Mouse (Mus musculus) heart, adult 11 months (tissue): ENCODE measurements around the gene Kctd19.

Experiments used
- DNase-seq: peaks from one replicate; pipeline ENCODE4 v3.0.0; 2022

The Kctd19 gene

GRCm38 (mm10) chr8:105413391-105413790 is at the start of gene Kctd19, which contains the start of gene Lrrc36:
Gene Kctd19, minus strand, starts transcription at chr8:105413502.
Gene Lrrc36, plus strand, starts transcription at chr8:105413571.
- DNase-seq: peak; percentile 97

- peak; percentile 71 for DNase-seq
Observed at GRCm38 (mm10) chr8:105461085-105461803, 47.9 kb upstream of the Kctd19 start.

GRCm38 (mm10) chr8:105455218-105455617 is 41.9 kb upstream of the Kctd19 start:
- peak; percentile 92 for DNase-seq

GRCm38 (mm10) chr8:105454088-105454487 is 40.8 kb upstream of the Kctd19 start:
- peak; percentile 90 for DNase-seq

DNA sequence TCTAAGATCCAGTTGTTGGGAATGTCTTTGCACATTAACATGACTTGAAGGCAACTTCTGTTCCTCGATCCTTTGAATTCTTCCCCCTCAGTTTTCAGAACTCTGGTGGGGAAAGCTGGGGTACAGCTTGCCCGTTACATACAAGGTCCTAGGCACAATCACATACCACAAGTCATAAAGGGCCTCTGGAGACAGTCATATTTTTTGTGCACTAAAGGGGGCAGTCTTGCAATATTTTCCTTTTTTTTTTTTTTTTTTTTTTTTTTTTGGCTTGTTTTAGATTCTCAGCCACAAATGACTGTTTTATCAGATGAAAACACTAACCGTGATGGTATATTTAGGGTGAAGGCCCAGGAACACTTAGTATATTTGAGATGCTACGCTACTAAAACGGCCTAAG is 40.0 kb upstream of the Kctd19 start:
- DNase-seq: peak; percentile 88

- DNase-seq: peak; percentile 95
Observed at GRCm38 (mm10) chr8:105451903-105452603, 38.8 kb upstream of the Kctd19 start.

GRCm38 (mm10) chr8:105450977-105451376 is 37.7 kb upstream of the Kctd19 start:
- peak; percentile 23 for DNase-seq

GRCm38 (mm10) chr8:105448596-105448995 is 35.3 kb upstream of the Kctd19 start:
- peak; percentile 56 for DNase-seq

DNA sequence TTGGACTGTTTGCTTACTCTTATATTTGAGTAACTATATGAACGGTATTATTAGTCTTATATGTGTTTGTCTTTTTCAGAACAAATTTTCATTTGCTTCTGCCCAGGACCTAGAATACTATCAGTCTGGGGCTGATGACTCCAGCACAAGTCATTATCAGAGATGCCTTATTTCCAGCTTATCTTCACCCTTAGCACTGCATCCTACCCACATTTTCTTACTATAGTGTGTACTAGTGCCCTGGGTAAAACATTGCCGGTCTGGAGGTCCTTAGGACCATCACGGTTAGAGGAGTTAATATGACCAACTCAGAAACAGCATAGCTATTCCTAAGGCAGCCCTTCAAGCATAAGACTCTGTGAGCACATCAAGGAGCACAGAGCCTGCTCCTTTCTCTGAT is 34.9 kb upstream of the Kctd19 start:
- no peak for DNase-seq

DNA sequence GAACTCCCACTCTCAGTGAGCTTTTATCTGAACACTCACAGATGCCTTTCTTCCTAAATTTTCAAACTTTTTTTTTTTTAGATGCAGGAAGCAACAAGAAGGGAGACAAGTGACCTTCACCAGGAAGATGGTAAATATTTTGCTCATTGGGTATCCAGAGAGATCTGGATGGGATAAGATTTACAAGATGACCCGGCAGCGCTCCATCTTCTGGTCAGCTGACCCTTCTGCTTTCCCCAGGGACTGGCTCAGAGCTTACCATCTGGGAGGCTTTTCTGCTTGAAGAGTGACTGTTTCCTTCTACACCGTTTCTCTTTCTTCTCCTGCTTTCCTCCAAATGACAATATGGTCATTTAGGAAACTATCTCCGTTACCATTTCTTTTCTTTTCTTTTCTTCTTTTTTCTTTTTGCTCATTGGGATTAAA is 32.8 kb upstream of the Kctd19 start:
- DNase-seq: no peak

DNA sequence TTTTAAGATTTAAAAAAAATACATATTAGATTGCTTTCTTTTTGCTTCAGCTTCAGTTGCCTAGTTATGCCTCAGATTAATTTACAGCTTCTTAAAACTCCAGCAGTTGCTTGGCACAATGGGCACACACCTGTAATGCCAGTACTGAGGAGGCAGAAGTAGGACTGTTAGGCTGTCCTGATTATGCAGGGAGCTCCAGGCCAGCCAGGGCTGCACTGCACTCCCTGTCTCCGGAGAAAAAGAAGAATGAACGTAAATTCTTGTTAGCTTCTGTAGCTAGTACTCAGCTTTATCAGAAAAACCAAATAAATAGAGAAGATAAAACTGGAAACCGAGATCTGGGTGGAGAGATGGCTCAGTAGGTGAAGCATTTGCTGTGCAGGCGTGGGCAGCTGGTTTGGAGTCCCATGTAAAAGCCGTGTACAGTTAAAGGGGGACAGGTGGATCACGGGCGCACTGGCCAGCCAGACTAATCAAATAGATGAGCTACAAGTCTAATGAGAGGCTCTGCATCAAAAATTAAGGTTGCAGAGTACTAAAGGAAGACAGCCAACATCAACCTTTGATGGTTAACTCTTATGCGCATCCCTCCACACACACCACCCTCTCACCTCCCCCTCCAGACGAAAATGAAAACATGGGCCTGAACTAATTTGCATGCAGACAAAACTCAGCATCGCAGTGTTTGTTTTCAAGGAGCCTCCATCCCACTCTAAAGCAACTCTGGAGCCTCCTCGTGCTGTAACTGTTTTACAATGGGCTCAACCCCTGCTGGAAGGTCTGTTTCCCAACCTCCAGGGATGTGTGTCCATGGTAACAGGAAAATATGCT is 32.2 kb upstream of the Kctd19 start:
- peak; percentile 95 for DNase-seq

DNA sequence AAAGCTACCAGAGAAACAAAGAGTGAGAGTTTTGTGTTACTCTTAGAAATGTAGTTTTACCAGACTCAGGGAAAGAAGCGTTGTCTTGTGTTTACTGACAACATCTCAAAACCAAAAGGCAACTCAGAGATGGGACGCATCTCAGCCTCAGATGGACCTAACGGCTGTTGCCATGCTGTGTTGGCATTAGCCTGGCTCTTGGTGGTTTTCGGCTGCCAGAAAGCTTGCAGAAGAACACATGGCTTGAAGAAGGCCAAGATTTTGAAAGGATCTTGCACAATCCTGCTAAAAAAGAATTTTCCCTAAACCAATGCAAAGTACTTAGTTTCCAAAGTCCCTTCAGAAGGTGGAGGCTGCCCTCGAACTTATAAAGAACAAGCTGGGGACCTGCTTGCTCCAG is 29.4 kb upstream of the Kctd19 start:
- DNase-seq: peak; percentile 58

DNA sequence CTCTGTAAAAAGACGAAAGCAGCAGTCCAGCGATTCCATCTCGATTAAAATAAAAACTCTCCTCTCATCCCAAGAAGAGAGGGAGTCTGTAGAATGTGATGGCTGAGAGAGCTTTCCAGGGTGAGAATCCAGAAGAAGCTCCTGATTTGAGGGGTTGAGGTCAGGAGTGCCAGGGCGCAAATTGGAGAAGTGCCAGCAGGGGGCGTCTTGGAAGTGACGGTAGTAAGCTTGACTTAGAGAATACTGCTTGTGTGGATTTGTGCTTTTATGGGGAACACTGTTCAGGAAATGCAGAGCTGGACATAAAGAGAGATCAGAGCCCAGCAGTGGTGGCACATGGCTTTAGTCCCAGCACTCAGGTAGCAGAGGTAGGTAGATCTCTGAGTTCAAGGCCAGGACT is 28.1 kb upstream of the Kctd19 start:
- peak; percentile 82 for DNase-seq

DNA sequence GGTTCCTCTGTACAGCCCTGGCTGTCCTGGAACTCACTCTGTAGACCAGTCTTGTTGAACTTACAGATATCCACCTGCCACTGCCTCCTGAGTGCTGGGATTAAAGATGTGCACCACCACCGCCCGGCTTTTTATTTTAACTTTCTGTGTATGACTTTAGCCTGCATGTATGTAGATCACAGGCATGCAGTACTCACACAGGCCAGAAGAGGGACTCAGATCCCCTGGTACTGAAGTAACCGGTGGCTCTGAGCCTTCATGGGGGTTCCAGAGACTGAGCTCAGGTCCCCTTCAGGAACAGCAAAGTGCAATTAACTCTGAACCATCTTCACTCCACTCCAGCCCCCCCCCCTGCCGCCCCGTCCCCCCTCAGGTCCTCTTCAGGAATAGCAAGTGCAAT is 25.6 kb upstream of the Kctd19 start:
- peak; percentile 89 for DNase-seq

GRCm38 (mm10) chr8:105437078-105437748 is 23.9 kb upstream of the Kctd19 start:
- DNase-seq: peak; percentile 78

DNA sequence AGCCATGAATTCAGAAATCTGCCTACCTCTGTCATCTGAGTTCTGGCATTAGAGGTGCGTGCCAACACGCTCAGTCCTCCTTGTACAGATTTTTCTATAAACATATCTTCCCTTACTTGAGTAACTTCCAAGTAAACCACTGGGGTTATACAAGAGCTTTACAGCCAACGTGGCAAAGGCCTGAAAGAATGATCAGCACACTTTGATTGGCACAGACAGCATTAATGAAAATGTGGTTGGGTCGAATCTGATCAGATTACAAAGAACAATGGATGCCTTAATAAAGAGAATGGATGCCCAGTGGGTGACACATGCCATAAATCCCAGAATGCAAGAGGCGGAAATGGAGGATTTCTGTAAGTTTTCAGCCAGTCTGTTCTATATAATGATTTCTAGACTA is 22.9 kb upstream of the Kctd19 start:
- DNase-seq: no peak

GRCm38 (mm10) chr8:105434136-105434535 is 20.8 kb upstream of the Kctd19 start:
- peak; percentile 42 for DNase-seq

- DNase-seq: peak; percentile 95
Observed at GRCm38 (mm10) chr8:105433511-105433910, 20.2 kb upstream of the Kctd19 start.

- peak; percentile 87 for DNase-seq
Observed at GRCm38 (mm10) chr8:105433021-105433420, 19.7 kb upstream of the Kctd19 start.

DNA sequence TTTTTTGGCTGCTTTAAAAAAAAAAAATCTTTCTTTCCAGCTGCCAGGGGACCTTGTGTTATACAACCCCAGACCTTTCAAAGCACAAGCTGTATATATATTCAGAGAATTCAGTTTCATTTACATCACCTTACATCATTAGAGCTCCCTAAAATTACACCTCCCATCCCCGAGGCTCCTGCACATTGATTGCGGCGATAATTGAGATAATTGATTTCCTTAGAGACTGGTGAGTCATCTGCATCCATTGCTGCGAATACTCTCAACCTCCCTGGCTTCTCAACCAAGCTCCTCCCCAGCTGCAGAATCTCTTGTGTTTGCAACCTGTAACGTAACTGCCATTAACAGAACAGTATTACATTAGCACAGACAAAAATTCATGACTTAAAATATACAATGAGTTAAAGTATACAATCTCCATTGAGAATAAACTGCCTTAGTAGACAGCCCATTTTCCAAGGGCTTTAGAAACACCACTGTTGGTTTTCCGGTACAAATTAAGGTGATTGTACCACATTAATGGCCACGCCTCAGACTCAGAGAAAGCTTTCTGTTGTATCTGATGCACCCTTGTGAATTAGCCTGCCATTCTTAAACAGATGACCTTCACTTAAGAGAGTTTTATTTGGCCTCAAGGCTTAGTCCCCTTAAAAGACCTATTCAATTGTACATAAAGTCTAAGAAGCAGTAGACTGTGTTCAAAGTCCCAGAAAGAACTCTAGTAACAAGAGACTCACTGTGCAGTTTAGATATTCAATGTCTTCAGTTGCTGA is 18.6 kb upstream of the Kctd19 start:
- DNase-seq: peak; percentile 68

GRCm38 (mm10) chr8:105426878-105427277 is 13.6 kb upstream of the Kctd19 start:
- DNase-seq: peak; percentile 85

DNA sequence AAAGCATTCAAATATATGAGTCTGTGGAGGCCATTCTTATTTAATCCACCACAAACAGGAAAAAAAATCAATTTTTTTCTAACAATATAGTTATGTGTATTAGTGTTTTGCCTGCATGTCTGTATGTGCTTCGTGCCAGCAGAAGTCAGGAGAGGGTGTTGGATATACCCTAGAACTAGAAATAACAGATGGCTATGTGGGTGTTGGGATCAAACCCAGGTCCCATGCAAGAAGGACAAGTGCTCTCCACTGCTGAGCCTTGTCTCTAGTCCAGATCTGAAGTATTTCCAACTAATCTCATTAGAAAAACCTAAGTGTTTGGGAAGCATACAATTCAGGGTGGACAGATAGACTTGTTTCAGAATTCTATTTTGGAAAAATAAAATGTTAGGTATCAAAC is 8.7 kb upstream of the Kctd19 start:
- peak; percentile 45 for DNase-seq
